In genomic region chr9:123869167-123869784, GRCm38 (mm10) we compare ENCODE assay signal across 24 mouse cellular contexts. TPM values are rescaled to one million over a fixed set of nuclear protein-coding genes. Genes with fewer than 3 reads are reported as not detected.
DNase-seq lines count a peak whose midpoint lies in the region; ATAC-seq and TF ChIP-seq lines count a peak whose summit lies in the region.
"Had no signal": no experiment of that assay in that cellular context is flagged by ENCODE, and none has a peak within 500 bp of the region (broad histone marks: within the 10 kb centered on the region; RNA-seq: fewer than 3 reads in every experiment).

No protein-coding gene starts in this region.

- peak; percentile 40 for ATAC-seq in CD4-positive, CD25-positive, alpha-beta regulatory T cell, adult 4 months
- peak; percentile 48 for ATAC-seq in common myeloid progenitor, adult 5-6 weeks (replicated peaks; ENCODE audit: low read depth, poor library complexity, severe bottlenecking)
- peak; percentile 80 for ATAC-seq in megakaryocyte progenitor cell, adult 5-6 weeks (replicated peaks; ENCODE audit: poor library complexity)
- ATAC-seq: midbrain, embryonic 15.5 days had no signal

- no peak overlapping the region for H3K27ac ChIP-seq in layer of hippocampus, adult 2 months
- H3K27ac ChIP-seq: forebrain, embryonic 12.5 days; heart, embryonic 15.5 days; limb, embryonic 13.5 days; midbrain, embryonic 15.5 days; stomach, embryonic 15.5 days had no signal

- DNase-seq in 416B (ENCODE audit: low read depth), result peak; percentile 55
- no peak for DNase-seq in layer of hippocampus, adult 2 months (ENCODE audit: low spot score in 2 of 2)
- DNase-seq in testis, postnatal 14 days (ENCODE audit: low spot score), result no peak
- DNase-seq in spleen, postnatal 36 days (ENCODE audit: low spot score in 2 of 2), result no peak
- DNase-seq: cerebellum, postnatal 10 days; gastrocnemius, postnatal 14 days; kidney, adult 8-10 months; kidney, postnatal 25 days; lung, postnatal 10 days; right cerebral cortex, postnatal 14 days; spleen, adult 18-20 months; thymus, adult 2 months had no signal

- no peak for TF ChIP-seq CTCF in layer of hippocampus, adult 2 months (conservative IDR thresholded peaks at IDR 0.05)

- H3K4me3 ChIP-seq in layer of hippocampus, adult 2 months, result no peak overlapping the region
- H3K4me3 ChIP-seq: forebrain, embryonic 12.5 days; heart, embryonic 15.5 days; limb, embryonic 13.5 days; midbrain, embryonic 15.5 days; stomach, embryonic 15.5 days had no signal

RNA-seq across cellular contexts. Expression of gene Xcr1, which starts 7.4 kb away (rescaled TPM):
- under 1 TPM; 0.12 to 0.61 TPM for polyA plus RNA-seq in CD4-positive, CD25-positive, alpha-beta regulatory T cell, adult 4 months (2017; shearing (Covaris generic))
- not detected in 2 replicates for total RNA-seq in common myeloid progenitor, adult 5-6 weeks (2017)
- 0.10 and 0.15 TPM in 2 replicates for total RNA-seq in megakaryocyte progenitor cell, adult 5-6 weeks (2015)
- 0.37 and 0.54 TPM in 2 replicates for total RNA-seq in megakaryocyte progenitor cell, adult 5-6 weeks (2017)
- total RNA-seq in layer of hippocampus, adult 2 months (2021), result not detected
- total RNA-seq: gastrocnemius, postnatal 14 days; heart, adult 8-10 months; layer of hippocampus, postnatal 25 days; left cerebral cortex, postnatal 14 days had no signal
- polyA plus RNA-seq: forebrain, embryonic 12.5 days; frontal cortex, adult 2 months; heart, embryonic 15.5 days; limb, embryonic 13.5 days; stomach, embryonic 15.5 days had no signal

RNA-seq across cellular contexts. Expression of gene Fyco1, which starts 17.6 kb away (rescaled TPM):
- 10 to 100 TPM; 34.5 to 69.7 TPM for polyA plus RNA-seq in CD4-positive, CD25-positive, alpha-beta regulatory T cell, adult 4 months (2017; shearing (Covaris generic))
- 13.6 and 17.0 TPM in 2 replicates for total RNA-seq in common myeloid progenitor, adult 5-6 weeks (2017)
- total RNA-seq in megakaryocyte progenitor cell, adult 5-6 weeks (2015), result 13.0 and 16.4 TPM in 2 replicates
- total RNA-seq in megakaryocyte progenitor cell, adult 5-6 weeks (2017), result 10.9 and 14.6 TPM in 2 replicates
- total RNA-seq in layer of hippocampus, adult 2 months (2021), result 10 to 100 TPM; 44.7 to 49.6 TPM
